Mouse (Mus musculus) limb, embryonic 11.5 days (tissue): ENCODE measurements at regions not wholly inside any gene's neighbourhood (a gene's known extent, or its start where the extent isn't known, plus 50 kb on each side); places are given as distances from the start of the nearest gene placed in this dataset.
"Not testable (repeated sequence)": the region's sequence is repeated elsewhere in the genome, so short reads cannot be mapped to it uniquely, and the experiment has no call there.

Experiments
- ATAC-seq: fragments of 200-750 bp; cut with Nextera tagmentation; 2 replicates; pipeline ENCODE4 v1.8.0; 2017; ENCODE audit warnings: low read depth; ENCODE audit not compliant: insufficient number of reproducible peaks, low FRiP score, low TSS enrichment
- DNase-seq: peaks from one replicate; pipeline ENCODE4 v3.0.0-alpha.2; 2015; ENCODE audit warnings: low spot score
- H3K27ac ChIP-seq: fragments of 300-500 bp; sonication (generic); replicated peaks from 2 replicates; pipeline ENCODE4 v1.5.1; 2014; ENCODE audit warnings: low read depth, mild to moderate bottlenecking, low read length
- H3K27me3 ChIP-seq: fragments of 300-500 bp; sonication (generic); 2 replicates; pipeline ENCODE4 v1.6.1; 2014; ENCODE audit warnings: mild to moderate bottlenecking, low read length, mixed read lengths; ENCODE audit not compliant: control insufficient read depth, insufficient read depth
- H3K36me3 ChIP-seq: fragments of 300-500 bp; sonication (generic); 2 replicates; pipeline ENCODE4 v1.6.1; 2014; ENCODE audit warnings: mild to moderate bottlenecking, low read length, moderate library complexity, mixed read lengths; ENCODE audit not compliant: control insufficient read depth, insufficient read depth
- H3K4me1 ChIP-seq: fragments of 300-500 bp; sonication (generic); 2 replicates; pipeline ENCODE4 v1.6.1; 2014; ENCODE audit warnings: low read length, mixed read lengths; ENCODE audit not compliant: control insufficient read depth, insufficient read depth
- H3K4me2 ChIP-seq: fragments of 300-500 bp; sonication (generic); 2 replicates; pipeline ENCODE4 v1.6.1; 2014; ENCODE audit warnings: low read depth, mild to moderate bottlenecking, moderate library complexity; ENCODE audit not compliant: severe bottlenecking
- H3K4me3 ChIP-seq: fragments of 300-500 bp; sonication (generic); 2 replicates; pipeline ENCODE4 v1.5.1; 2014; ENCODE audit warnings: low read depth, low read length
- H3K9ac ChIP-seq: fragments of 300-500 bp; sonication (generic); 2 replicates; pipeline ENCODE4 v1.6.1; 2014; ENCODE audit warnings: mild to moderate bottlenecking, low read length
- H3K9me3 ChIP-seq: fragments of 300-500 bp; sonication (generic); 2 replicates; pipeline ENCODE4 v1.6.1; 2016; ENCODE audit warnings: low read length; ENCODE audit not compliant: control insufficient read depth
- WGBS: fragments of 180-500 bp; shearing (Covaris S2); extraction: QIAGEN DNeasy Blood & Tissue Kit; methylation state at CpG from one replicate; pipeline ENCODE4 v1.1.7; 2014; 5-methylcytosine and 5-hydroxymethylcytosine counted together

GRCm38 (mm10) chr7:29639591-29639990 is 87.2 kb downstream of the Catsperg2 start:
- not testable (repeated sequence) for ATAC-seq, DNase-seq, H3K4me3 ChIP-seq, H3K36me3 ChIP-seq, H3K4me1 ChIP-seq, H3K4me2 ChIP-seq, H3K27ac ChIP-seq, H3K9ac ChIP-seq, H3K27me3 ChIP-seq, H3K9me3 ChIP-seq
- 89% methylated on average over 5 of the region's 5 CpGs for whole genome bisulfite sequencing

GRCm38 (mm10) chr7:29602356-29602755 is 83.9 kb upstream of the Sipa1l3 start:
- Histone ChIP-seq H3K9me3 (no peaks in the 10 kb centered on the region), H3K4me3 (no peak overlapping the region), H3K27me3 (no peaks in the 10 kb centered on the region), H3K4me2 (no peak overlapping the region), H3K27ac (no peak overlapping the region), H3K9ac (no peak overlapping the region), H3K36me3 (no peaks in the 10 kb centered on the region), H3K4me1 (no peaks in the 10 kb centered on the region)
- DNase-seq = no peak
- no peak for ATAC-seq
- 61% methylated on average over 1 of the region's 1 CpGs for WGBS

GRCm38 (mm10) chr7:29601337-29601736 is 82.9 kb upstream of the Sipa1l3 start:
- H3K27me3 ChIP-seq = no peaks in the 10 kb centered on the region
- no peak overlapping the region for H3K9ac ChIP-seq
- H3K27ac ChIP-seq = no peak overlapping the region
- 82% methylated on average over 6 of the region's 6 CpGs for WGBS
- no peak overlapping the region for H3K4me3 ChIP-seq
- DNase-seq (no peak), ATAC-seq (no peak)
- no peaks in the 10 kb centered on the region for H3K4me1 ChIP-seq
- no peaks in the 10 kb centered on the region for H3K36me3 ChIP-seq
- no peak overlapping the region for H3K4me2 ChIP-seq
- H3K9me3 ChIP-seq = no peaks in the 10 kb centered on the region

- not testable (repeated sequence) for H3K9ac ChIP-seq, ATAC-seq, H3K36me3 ChIP-seq, H3K4me2 ChIP-seq, H3K9me3 ChIP-seq, H3K4me1 ChIP-seq, H3K4me3 ChIP-seq, H3K27ac ChIP-seq, H3K27me3 ChIP-seq
- WGBS = 32% methylated on average over 7 of the region's 7 CpGs
- peak; percentile 80 for DNase-seq
These were observed 78.8 kb upstream of the Sipa1l3 start for GRCm38 (mm10) chr7:29597291-29597690.

- no peak overlapping the region for H3K4me2 ChIP-seq
- DNase-seq (no peak), ATAC-seq (no peak)
- no peaks in the 10 kb centered on the region for H3K9me3 ChIP-seq
- H3K36me3 ChIP-seq = no peaks in the 10 kb centered on the region
- 79% methylated on average over 5 of the region's 5 CpGs for WGBS
- no peaks in the 10 kb centered on the region for H3K27me3 ChIP-seq
- H3K4me3 ChIP-seq = no peak overlapping the region
- H3K4me1 ChIP-seq = no peaks in the 10 kb centered on the region
- no peak overlapping the region for H3K9ac ChIP-seq
- no peak overlapping the region for H3K27ac ChIP-seq
These were observed 59.7 kb upstream of the Sipa1l3 start for GRCm38 (mm10) chr7:29578128-29578527.

GRCm38 (mm10) chr7:29575606-29576005 is 57.2 kb upstream of the Sipa1l3 start:
- Histone ChIP-seq H3K27ac (no peak overlapping the region), H3K9ac (no peak overlapping the region), H3K36me3 (no peaks in the 10 kb centered on the region), H3K4me2 (no peak overlapping the region), H3K4me1 (no peaks in the 10 kb centered on the region), H3K4me3 (no peak overlapping the region), H3K9me3 (no peaks in the 10 kb centered on the region), H3K27me3 (no peaks in the 10 kb centered on the region)
- no peak for ATAC-seq
- no peak for DNase-seq
- WGBS = 67% methylated on average over 1 of the region's 1 CpGs
